Mouse (Mus musculus): Measurements from ENCODE around the gene Tmem89. TPM values are rescaled to one million over a fixed set of nuclear protein-coding genes. Genes with fewer than 3 reads are reported as not detected.
A peak's percentile ranks its signal among the peaks of the same experiment; 100 is the strongest.

Gene Tmem89
- polyA plus RNA-seq, 1 experiment from 2014 or later, result not detected

DNA sequence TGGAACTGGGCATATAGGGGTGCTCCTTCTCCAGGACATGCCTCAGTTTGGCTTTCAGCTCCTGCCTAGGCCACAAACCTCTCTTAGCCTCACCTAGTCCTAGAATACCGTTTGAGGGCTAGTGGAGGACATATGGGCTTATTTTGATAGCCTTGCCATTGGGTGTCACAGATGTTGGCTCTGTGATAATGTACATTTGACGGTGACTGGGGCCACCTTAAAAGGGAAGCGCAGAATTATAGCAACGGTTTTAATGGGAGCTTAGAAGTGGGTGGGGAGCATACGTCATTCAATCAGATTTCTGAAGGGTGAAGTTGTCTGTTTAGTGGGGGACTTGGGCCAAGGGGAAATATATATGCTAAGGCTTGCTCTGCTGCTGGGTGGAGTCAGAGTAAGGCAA lies 31.2 kb downstream of the Tmem89 start:
- Histone ChIP-seq H3K9me3 (replicated peaks; ENCODE audit: control insufficient read depth, low read length, poor library complexity, severe bottlenecking) (no peaks in the 10 kb centered on the region), H3K27me3 (ENCODE audit: control insufficient read depth, insufficient read depth, low read depth, low read length) (no peaks in the 10 kb centered on the region), H3K4me3 (ENCODE audit: low read depth, low read length) (no peak overlapping the region), H3K4me1 (ENCODE audit: control insufficient read depth, insufficient read depth, low read length) (no peaks in the 10 kb centered on the region), H3K27ac (ENCODE audit: low read length) (no peak overlapping the region), H3K9ac (ENCODE audit: low read depth, low read length) (no peak overlapping the region), H3K36me3 (ENCODE audit: control insufficient read depth, insufficient read depth, low read length) (peaks cover 73% of the 10 kb centered on the region), H3K4me2 (ENCODE audit: low read length) (no peak overlapping the region)
- 91% methylated on average over 5 of the region's 5 CpGs for WGBS
- ATAC-seq, result no peak

- Histone ChIP-seq H3K9me3 (replicated peaks; ENCODE audit: control insufficient read depth, low read length, poor library complexity, severe bottlenecking) (no peaks in the 10 kb centered on the region), H3K27ac (ENCODE audit: low read length) (no peak overlapping the region), H3K36me3 (ENCODE audit: control insufficient read depth, insufficient read depth, low read length) (peaks cover 54% of the 10 kb centered on the region), H3K27me3 (ENCODE audit: control insufficient read depth, insufficient read depth, low read depth, low read length) (peaks cover 19% of the 10 kb centered on the region), H3K4me1 (ENCODE audit: control insufficient read depth, insufficient read depth, low read length) (no peaks in the 10 kb centered on the region), H3K9ac (ENCODE audit: low read depth, low read length) (no peak overlapping the region), H3K4me3 (ENCODE audit: low read depth, low read length) (no peak overlapping the region), H3K4me2 (ENCODE audit: low read length) (no peak overlapping the region)
- WGBS, result 91% methylated on average over 13 of the region's 13 CpGs
- no peak for ATAC-seq
Observed at GRCm38 (mm10) chr9:108949231-108949966, 35.0 kb downstream of the Tmem89 start.

- no peaks in the 10 kb centered on the region for H3K4me1 ChIP-seq (ENCODE audit: control insufficient read depth, insufficient read depth, low read length)
- H3K36me3 ChIP-seq (ENCODE audit: control insufficient read depth, insufficient read depth, low read length), result peaks cover 47% of the 10 kb centered on the region
- no peak overlapping the region for H3K9ac ChIP-seq (ENCODE audit: low read depth, low read length)
- WGBS, result 90% methylated on average over 9 of the region's 9 CpGs
- no peak for ATAC-seq
- H3K9me3 ChIP-seq (replicated peaks; ENCODE audit: control insufficient read depth, low read length, poor library complexity, severe bottlenecking), result no peaks in the 10 kb centered on the region
- no peak overlapping the region for H3K27ac ChIP-seq (ENCODE audit: low read length)
- no peak overlapping the region for H3K4me3 ChIP-seq (ENCODE audit: low read depth, low read length)
- no peak overlapping the region for H3K4me2 ChIP-seq (ENCODE audit: low read length)
- H3K27me3 ChIP-seq (ENCODE audit: control insufficient read depth, insufficient read depth, low read depth, low read length), result peaks cover 19% of the 10 kb centered on the region
Observed at GRCm38 (mm10) chr9:108949967-108950728, 35.7 kb downstream of the Tmem89 start.

DNA sequence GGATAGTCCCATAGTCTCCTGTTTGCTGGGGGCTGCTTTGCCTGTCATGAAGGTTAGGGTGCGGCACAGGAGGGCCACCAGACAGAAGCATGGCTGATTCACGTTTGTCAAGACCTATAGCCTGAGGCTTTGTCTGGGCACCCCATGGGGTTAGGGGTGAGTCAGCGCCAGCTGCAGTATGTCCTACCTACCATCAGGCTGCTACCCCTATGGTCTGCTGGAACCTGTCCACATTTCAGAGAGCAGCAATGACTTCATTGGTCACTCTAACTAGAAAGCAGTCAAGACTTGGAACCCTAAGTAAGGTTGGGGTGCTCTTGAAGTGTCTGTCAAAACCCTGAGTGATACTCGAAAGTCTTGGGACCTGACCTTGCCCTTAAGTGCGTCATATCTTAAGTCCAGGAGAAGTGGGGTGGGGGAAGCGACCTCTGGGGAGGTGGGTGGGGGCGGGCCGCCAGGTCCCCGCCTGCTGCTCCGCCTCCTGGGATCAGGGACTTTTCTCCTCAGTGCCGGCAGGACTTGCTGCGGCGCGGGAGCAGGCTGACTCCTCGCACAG lies 38.7 kb downstream of the Tmem89 start, which contains the start of gene Col7a1:
TSS of gene Col7a1 (plus strand) at position 506 of the 556 bp plus-strand sequence.
- Histone ChIP-seq H3K9me3 (replicated peaks; ENCODE audit: control insufficient read depth, low read length, poor library complexity, severe bottlenecking) (no peaks in the 10 kb centered on the region), H3K4me3 (ENCODE audit: low read depth, low read length) (no peak within 1 kb of the TSS), H3K9ac (ENCODE audit: low read depth, low read length) (peak within 1 kb of the TSS; percentile 41; the same call in 1 of the 2 replicates), H3K36me3 (ENCODE audit: control insufficient read depth, insufficient read depth, low read length) (peaks cover 23% of the 10 kb centered on the region), H3K4me1 (ENCODE audit: control insufficient read depth, insufficient read depth, low read length) (no peaks in the 10 kb centered on the region), H3K27me3 (ENCODE audit: control insufficient read depth, insufficient read depth, low read depth, low read length) (peaks cover 19% of the 10 kb centered on the region), H3K4me2 (ENCODE audit: low read length) (no peak within 1 kb of the TSS), H3K27ac (ENCODE audit: low read length) (no peak within 1 kb of the TSS)
- WGBS, result 10% methylated on average over 15 of the region's 15 CpGs
- ATAC-seq, result no peak

- H3K9me3 ChIP-seq (replicated peaks; ENCODE audit: control insufficient read depth, low read length, poor library complexity, severe bottlenecking), result no peaks in the 10 kb centered on the region
- H3K4me2 ChIP-seq (ENCODE audit: low read length), result no peak overlapping the region
- peaks cover 19% of the 10 kb centered on the region for H3K27me3 ChIP-seq (ENCODE audit: control insufficient read depth, insufficient read depth, low read depth, low read length)
- ATAC-seq, result no peak
- H3K4me1 ChIP-seq (ENCODE audit: control insufficient read depth, insufficient read depth, low read length), result no peaks in the 10 kb centered on the region
- no peak overlapping the region for H3K27ac ChIP-seq (ENCODE audit: low read length)
- no peak overlapping the region for H3K4me3 ChIP-seq (ENCODE audit: low read depth, low read length)
- 81% methylated on average over 11 of the region's 11 CpGs for WGBS
- H3K36me3 ChIP-seq (ENCODE audit: control insufficient read depth, insufficient read depth, low read length), result peaks cover 3% of the 10 kb centered on the region
- H3K9ac ChIP-seq (ENCODE audit: low read depth, low read length), result no peak overlapping the region
Observed at GRCm38 (mm10) chr9:108955241-108955640, 40.8 kb downstream of the Tmem89 start.

GRCm38 (mm10) chr9:108955846-108956245 lies 41.4 kb downstream of the Tmem89 start:
- Histone ChIP-seq H3K36me3 (ENCODE audit: control insufficient read depth, insufficient read depth, low read length) (no peaks in the 10 kb centered on the region; the same call in 1 of the 2 replicates), H3K4me2 (ENCODE audit: low read length) (no peak overlapping the region), H3K27ac (ENCODE audit: low read length) (no peak overlapping the region), H3K4me1 (ENCODE audit: control insufficient read depth, insufficient read depth, low read length) (no peaks in the 10 kb centered on the region), H3K4me3 (ENCODE audit: low read depth, low read length) (no peak overlapping the region), H3K9me3 (replicated peaks; ENCODE audit: control insufficient read depth, low read length, poor library complexity, severe bottlenecking) (no peaks in the 10 kb centered on the region), H3K9ac (ENCODE audit: low read depth, low read length) (no peak overlapping the region), H3K27me3 (ENCODE audit: control insufficient read depth, insufficient read depth, low read depth, low read length) (peaks cover 19% of the 10 kb centered on the region)
- no peak for ATAC-seq
- 89% methylated on average over 11 of the region's 11 CpGs for WGBS

GRCm38 (mm10) chr9:108963577-108963976 lies 49.2 kb downstream of the Tmem89 start:
- H3K4me3 ChIP-seq (ENCODE audit: low read depth, low read length), result no peak overlapping the region
- H3K9ac ChIP-seq (ENCODE audit: low read depth, low read length), result no peak overlapping the region
- H3K27me3 ChIP-seq (ENCODE audit: control insufficient read depth, insufficient read depth, low read depth, low read length), result no peaks in the 10 kb centered on the region
- H3K27ac ChIP-seq (ENCODE audit: low read length), result no peak overlapping the region
- H3K36me3 ChIP-seq (ENCODE audit: control insufficient read depth, insufficient read depth, low read length), result no peaks in the 10 kb centered on the region
- H3K4me1 ChIP-seq (ENCODE audit: control insufficient read depth, insufficient read depth, low read length), result no peaks in the 10 kb centered on the region
- H3K9me3 ChIP-seq (replicated peaks; ENCODE audit: control insufficient read depth, low read length, poor library complexity, severe bottlenecking), result no peaks in the 10 kb centered on the region
- H3K4me2 ChIP-seq (ENCODE audit: low read length), result no peak overlapping the region
- 75% methylated on average over 3 of the region's 3 CpGs for WGBS
- ATAC-seq, result no peak

GRCm38 (mm10) chr9:108964338-108964737 lies 49.9 kb downstream of the Tmem89 start:
- Histone ChIP-seq H3K4me1 (ENCODE audit: control insufficient read depth, insufficient read depth, low read length) (no peaks in the 10 kb centered on the region), H3K4me2 (ENCODE audit: low read length) (no peak overlapping the region), H3K27ac (ENCODE audit: low read length) (no peak overlapping the region), H3K36me3 (ENCODE audit: control insufficient read depth, insufficient read depth, low read length) (no peaks in the 10 kb centered on the region), H3K9me3 (replicated peaks; ENCODE audit: control insufficient read depth, low read length, poor library complexity, severe bottlenecking) (no peaks in the 10 kb centered on the region), H3K27me3 (ENCODE audit: control insufficient read depth, insufficient read depth, low read depth, low read length) (no peaks in the 10 kb centered on the region), H3K4me3 (ENCODE audit: low read depth, low read length) (no peak overlapping the region), H3K9ac (ENCODE audit: low read depth, low read length) (no peak overlapping the region)
- WGBS, result 87% methylated on average over 6 of the region's 6 CpGs
- ATAC-seq, result no peak
